ENCODE assay signal across 15 mouse cellular contexts in the genomic region with DNA sequence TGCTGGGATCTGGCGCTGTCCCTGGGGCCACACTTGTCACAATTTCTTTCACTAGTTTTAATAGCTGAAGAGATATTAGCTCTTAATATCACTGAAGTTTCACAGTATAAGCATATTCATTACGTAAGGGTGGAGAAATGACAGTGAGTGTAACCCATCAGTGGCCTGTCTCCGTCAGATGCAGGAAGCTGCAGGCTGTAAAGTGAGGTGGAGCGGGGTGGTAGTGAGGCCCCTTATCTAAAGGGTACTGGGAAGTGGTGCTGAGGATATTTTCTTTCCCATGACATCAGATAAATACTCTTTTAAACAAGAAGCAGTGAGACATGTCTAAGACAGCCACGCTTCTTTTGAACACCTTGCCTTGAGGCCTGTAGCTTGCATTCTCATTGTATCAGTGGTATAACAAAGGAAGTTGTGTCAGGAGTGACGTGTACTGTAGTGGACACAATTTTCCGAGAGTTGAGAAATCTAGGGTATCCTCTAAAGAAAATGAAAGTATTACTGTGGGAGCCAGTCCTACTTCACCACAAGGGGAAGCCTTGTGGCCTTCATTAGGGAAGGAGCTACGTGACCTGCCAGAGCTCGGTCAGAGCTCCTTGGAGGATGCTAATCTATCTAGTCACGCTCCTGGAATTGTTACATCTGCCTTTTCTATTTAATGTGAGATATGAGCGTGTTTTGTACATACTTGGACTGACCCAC. TPM values are rescaled to one million over a fixed set of nuclear protein-coding genes. Genes with fewer than 3 reads are reported as not detected.
A peak's percentile ranks its signal among the peaks of the same experiment; 100 is the strongest.
DNase-seq lines count a peak whose midpoint lies in the region; ATAC-seq and TF ChIP-seq lines count a peak whose summit lies in the region.
"Had no signal": no experiment of that assay in that cellular context is flagged by ENCODE, and none has a peak within 500 bp of the region (broad histone marks: within the 10 kb centered on the region; RNA-seq: fewer than 3 reads in every experiment).

No protein-coding gene starts in this region.

- H3K4me3 ChIP-seq in forebrain, embryonic 16.5 days (replicated peaks; ENCODE audit: low read length): no peak overlapping the region
- H3K4me3 ChIP-seq in forebrain, embryonic 12.5 days (replicated peaks): no peak overlapping the region
- no peak overlapping the region for H3K4me3 ChIP-seq in liver, adult 2 months (ENCODE audit: insufficient read depth, low read depth, low read length)
- H3K4me3 ChIP-seq in liver, embryonic 12.5 days: no peak overlapping the region
- H3K4me3 ChIP-seq: limb, embryonic 12.5 days; midbrain, embryonic 12.5 days had no signal

- H3K9me3 ChIP-seq in forebrain, embryonic 16.5 days (ENCODE audit: control insufficient read depth, low read length): no peaks in the 10 kb centered on the region
- H3K9me3 ChIP-seq in forebrain, embryonic 12.5 days: no peaks in the 10 kb centered on the region
- H3K9me3 ChIP-seq in liver, embryonic 12.5 days (replicated peaks): no peaks in the 10 kb centered on the region
- H3K9me3 ChIP-seq: limb, embryonic 12.5 days; midbrain, embryonic 12.5 days had no signal

- H3K27ac ChIP-seq in forebrain, embryonic 16.5 days (ENCODE audit: low read length): no peak overlapping the region
- no peak overlapping the region for H3K27ac ChIP-seq in forebrain, embryonic 12.5 days
- H3K27ac ChIP-seq in liver, adult 2 months (replicated peaks; ENCODE audit: insufficient read depth, low read depth, low read length): no peak overlapping the region
- H3K27ac ChIP-seq in liver, embryonic 12.5 days: no peak overlapping the region
- H3K27ac ChIP-seq: limb, embryonic 12.5 days; midbrain, embryonic 12.5 days had no signal

- H3K4me1 ChIP-seq in forebrain, embryonic 16.5 days (replicated peaks; ENCODE audit: control insufficient read depth, insufficient read depth, low read length): no peaks in the 10 kb centered on the region
- H3K4me1 ChIP-seq in forebrain, embryonic 12.5 days: no peaks in the 10 kb centered on the region
- no peaks in the 10 kb centered on the region for H3K4me1 ChIP-seq in liver, adult 2 months (ENCODE audit: control insufficient read depth, insufficient read depth, low read length)
- peaks cover 7% of the 10 kb centered on the region for H3K4me1 ChIP-seq in liver, embryonic 12.5 days
- H3K4me1 ChIP-seq: limb, embryonic 12.5 days; midbrain, embryonic 12.5 days had no signal

- DNase-seq in liver, adult 2 months (ENCODE audit: extremely low read depth, low read depth, low spot score): peak; percentile 25
- DNase-seq in left cerebral cortex, adult 9 months (ENCODE audit: low spot score in 2 of 2): no peak
- no peak for DNase-seq in cerebellum, adult 11-12 months
- DNase-seq: cerebellum, postnatal 25 days; gastrocnemius, postnatal 25 days; right cerebral cortex, postnatal 4 days had no signal

- H3K27me3 ChIP-seq in forebrain, embryonic 16.5 days (replicated peaks; ENCODE audit: control insufficient read depth, insufficient read depth, low read length): no peaks in the 10 kb centered on the region
- no peaks in the 10 kb centered on the region for H3K27me3 ChIP-seq in forebrain, embryonic 12.5 days
- no peaks in the 10 kb centered on the region for H3K27me3 ChIP-seq in liver, adult 2 months (ENCODE audit: control insufficient read depth, insufficient read depth, low read length)
- no peaks in the 10 kb centered on the region for H3K27me3 ChIP-seq in liver, embryonic 12.5 days (replicated peaks)
- H3K27me3 ChIP-seq: limb, embryonic 12.5 days; midbrain, embryonic 12.5 days; Patski had no signal

- TF ChIP-seq POLR2A in liver, adult 2 months (IDR thresholded peaks at IDR 0.05; ENCODE audit: extremely low read depth, insufficient read depth, low read length): no peak

- H3K4me2 ChIP-seq in forebrain, embryonic 16.5 days (ENCODE audit: low read length): no peak overlapping the region
- H3K4me2 ChIP-seq in forebrain, embryonic 12.5 days: no peak overlapping the region
- H3K4me2 ChIP-seq in liver, embryonic 12.5 days: no peak overlapping the region
- H3K4me2 ChIP-seq: limb, embryonic 12.5 days; midbrain, embryonic 12.5 days had no signal

- WGBS in forebrain, embryonic 16.5 days: 90% methylated on average over 11 of the region's 11 CpGs
- 92% methylated on average over 11 of the region's 11 CpGs for WGBS in forebrain, embryonic 12.5 days
- 91% methylated on average over 11 of the region's 11 CpGs for WGBS in liver, adult 2 months
- 60% methylated on average over 11 of the region's 11 CpGs for WGBS in liver, embryonic 12.5 days (ENCODE audit: insufficient replicate concordance)

- H3K9ac ChIP-seq in forebrain, embryonic 16.5 days (replicated peaks; ENCODE audit: low read depth, low read length): no peak overlapping the region
- H3K9ac ChIP-seq in forebrain, embryonic 12.5 days: no peak overlapping the region
- no peak overlapping the region for H3K9ac ChIP-seq in liver, adult 2 months (ENCODE audit: low read depth, low read length)
- H3K9ac ChIP-seq in liver, embryonic 12.5 days: no peak overlapping the region
- H3K9ac ChIP-seq: limb, embryonic 12.5 days; midbrain, embryonic 12.5 days had no signal

- H3K36me3 ChIP-seq in forebrain, embryonic 16.5 days (ENCODE audit: control insufficient read depth, insufficient read depth): peaks cover 3% of the 10 kb centered on the region; the same call in 1 of the 2 replicates
- H3K36me3 ChIP-seq in forebrain, embryonic 12.5 days (replicated peaks): peaks cover 21% of the 10 kb centered on the region
- peaks cover 10% of the 10 kb centered on the region for H3K36me3 ChIP-seq in liver, adult 2 months (ENCODE audit: control insufficient read depth, insufficient read depth, low read length)
- peaks cover 18% of the 10 kb centered on the region for H3K36me3 ChIP-seq in liver, embryonic 12.5 days

- TF ChIP-seq CTCF in liver, adult 2 months (IDR thresholded peaks at IDR 0.05; ENCODE audit: low read depth, low read length): no peak

- peak; percentile 28; the same call in 1 of the 2 replicates for ATAC-seq in forebrain, embryonic 16.5 days
- no peak for ATAC-seq in forebrain, embryonic 12.5 days (ENCODE audit: low FRiP score)
- no peak for ATAC-seq in liver, embryonic 12.5 days
- peak; percentile 91 for ATAC-seq in common myeloid progenitor, adult 5-6 weeks (replicated peaks; ENCODE audit: low read depth, poor library complexity, severe bottlenecking)
- peak; percentile 82 for ATAC-seq in monocyte, adult 5-6 weeks (replicated peaks; ENCODE audit: insufficient number of reproducible peaks, low FRiP score, low TSS enrichment, poor library complexity, severe bottlenecking)
- ATAC-seq: hindbrain, embryonic 16.5 days; Patski had no signal

- H3K79me2 ChIP-seq in liver, adult 2 months (ENCODE audit: control insufficient read depth, insufficient read depth, low read length): no peaks in the 10 kb centered on the region

RNA-seq across cellular contexts. Expression of a gene that starts 28.9 kb away (rescaled TPM):
- polyA plus RNA-seq in forebrain, embryonic 16.5 days (2015; fragmentation: Nextera tagmentation; extraction: Ambion mirVana): 0.30 and 0.31 TPM in 2 replicates
- polyA plus RNA-seq in forebrain, embryonic 12.5 days (2016; fragmentation: Nextera tagmentation; extraction: Ambion mirVana): 0.15 and 0.59 TPM in 2 replicates
- 1.2 TPM in 2 replicates for total RNA-seq in liver, adult 2 months (2014; rRNA removed)
- 0.20 and 0.22 TPM in 2 replicates for polyA plus RNA-seq in liver, adult 2 months (2012; rRNA removed)
- 2.1 and 2.5 TPM in 2 replicates for polyA plus RNA-seq in liver, embryonic 12.5 days (2016; fragmentation: Nextera tagmentation; extraction: Ambion mirVana)
- 33.6 and 46.6 TPM in 2 replicates for total RNA-seq in common myeloid progenitor, adult 5-6 weeks (2017)
- 33.3 to 42.9 TPM (median 38.6 TPM) in 3 replicates for total RNA-seq in monocyte, adult 5-6 weeks (2017)

Comparison
In these comparisons a context has a peak if more than half of its experiments do, and no peak if none do; other contexts are left out.
1. ATAC-seq: peak in forebrain, embryonic 16.5 days (single experiment), common myeloid progenitor, adult 5-6 weeks (single experiment) and monocyte, adult 5-6 weeks (single experiment); none in forebrain, embryonic 12.5 days (single experiment) and liver, embryonic 12.5 days (single experiment).